Mouse (Mus musculus): Measurements from ENCODE around the gene Cnp. TPM values are rescaled to one million over a fixed set of nuclear protein-coding genes. Genes with fewer than 3 reads are reported as not detected.
A peak's percentile ranks its signal among the peaks of the same experiment; 100 is the strongest.

Cnp gene
- polyA plus RNA-seq, 1 experiment = 138 TPM

GRCm38 (mm10) chr11:100603813-100604212 lies 29.1 kb downstream of the Cnp start:
- DNase-seq = no peak
- Histone ChIP-seq H3K27me3 (ENCODE audit: control insufficient read depth, insufficient read depth, low read length) (no peaks in the 10 kb centered on the region), H3K27ac (ENCODE audit: control insufficient read depth, insufficient read depth, low read length) (no peak overlapping the region), H3K4me1 (replicated peaks; ENCODE audit: control insufficient read depth, insufficient read depth, low read length) (no peaks in the 10 kb centered on the region; the same call in 1 of the 2 replicates), H3K4me3 (ENCODE audit: control insufficient read depth, insufficient read depth, low read length) (no peak overlapping the region), H3K36me3 (ENCODE audit: control insufficient read depth, insufficient read depth, low read length) (peaks cover 28% of the 10 kb centered on the region)
- TF ChIP-seq POLR2A (IDR thresholded peaks at IDR 0.05; ENCODE audit: control insufficient read depth, extremely low read depth, insufficient read depth, low read length, poor library complexity) (no peak), CTCF (IDR thresholded peaks at IDR 0.05; ENCODE audit: borderline replicate concordance, control insufficient read depth, extremely low read depth, insufficient read depth, low read length, poor library complexity) (no peak)
- 88% methylated on average over 8 of the region's 8 CpGs for WGBS

GRCm38 (mm10) chr11:100604321-100605005 lies 29.8 kb downstream of the Cnp start:
- H3K27ac ChIP-seq (ENCODE audit: control insufficient read depth, insufficient read depth, low read length) = no peak overlapping the region
- no peak for TF ChIP-seq CTCF (IDR thresholded peaks at IDR 0.05; ENCODE audit: borderline replicate concordance, control insufficient read depth, extremely low read depth, insufficient read depth, low read length, poor library complexity)
- TF ChIP-seq POLR2A (IDR thresholded peaks at IDR 0.05; ENCODE audit: control insufficient read depth, extremely low read depth, insufficient read depth, low read length, poor library complexity) = no peak
- 95% methylated on average over 4 of the region's 4 CpGs for WGBS
- H3K4me3 ChIP-seq (ENCODE audit: control insufficient read depth, insufficient read depth, low read length) = no peak overlapping the region
- DNase-seq = no peak
- H3K36me3 ChIP-seq (ENCODE audit: control insufficient read depth, insufficient read depth, low read length) = peaks cover 21% of the 10 kb centered on the region
- H3K27me3 ChIP-seq (ENCODE audit: control insufficient read depth, insufficient read depth, low read length) = no peaks in the 10 kb centered on the region
- no peaks in the 10 kb centered on the region; the same call in 1 of the 2 replicates for H3K4me1 ChIP-seq (replicated peaks; ENCODE audit: control insufficient read depth, insufficient read depth, low read length)

- TF ChIP-seq POLR2A (IDR thresholded peaks at IDR 0.05; ENCODE audit: control insufficient read depth, extremely low read depth, insufficient read depth, low read length, poor library complexity) = no peak
- no peak for TF ChIP-seq CTCF (IDR thresholded peaks at IDR 0.05; ENCODE audit: borderline replicate concordance, control insufficient read depth, extremely low read depth, insufficient read depth, low read length, poor library complexity)
- Histone ChIP-seq H3K36me3 (ENCODE audit: control insufficient read depth, insufficient read depth, low read length) (peaks cover 13% of the 10 kb centered on the region), H3K27me3 (ENCODE audit: control insufficient read depth, insufficient read depth, low read length) (no peaks in the 10 kb centered on the region), H3K4me1 (replicated peaks; ENCODE audit: control insufficient read depth, insufficient read depth, low read length) (peaks cover 2% of the 10 kb centered on the region), H3K4me3 (ENCODE audit: control insufficient read depth, insufficient read depth, low read length) (no peak overlapping the region), H3K27ac (ENCODE audit: control insufficient read depth, insufficient read depth, low read length) (no peak overlapping the region)
- no peak for DNase-seq
- WGBS = 95% methylated on average over 10 of the region's 10 CpGs
Observed at GRCm38 (mm10) chr11:100605451-100605850, 30.7 kb downstream of the Cnp start.

- no peak for TF ChIP-seq CTCF (IDR thresholded peaks at IDR 0.05; ENCODE audit: borderline replicate concordance, control insufficient read depth, extremely low read depth, insufficient read depth, low read length, poor library complexity)
- TF ChIP-seq POLR2A (IDR thresholded peaks at IDR 0.05; ENCODE audit: control insufficient read depth, extremely low read depth, insufficient read depth, low read length, poor library complexity) = no peak
- no peak overlapping the region for H3K27ac ChIP-seq (ENCODE audit: control insufficient read depth, insufficient read depth, low read length)
- WGBS = 85% methylated on average over 6 of the region's 6 CpGs
- H3K4me3 ChIP-seq (ENCODE audit: control insufficient read depth, insufficient read depth, low read length) = no peak overlapping the region
- no peaks in the 10 kb centered on the region for H3K27me3 ChIP-seq (ENCODE audit: control insufficient read depth, insufficient read depth, low read length)
- peaks cover 2% of the 10 kb centered on the region for H3K4me1 ChIP-seq (replicated peaks; ENCODE audit: control insufficient read depth, insufficient read depth, low read length)
- 0 out of 2 replicates have a peak, but pooled peaks cover 3% of the 10 kb centered on the region for H3K36me3 ChIP-seq (ENCODE audit: control insufficient read depth, insufficient read depth, low read length)
- DNase-seq = no peak
Observed at GRCm38 (mm10) chr11:100607121-100607520, 32.4 kb downstream of the Cnp start.

GRCm38 (mm10) chr11:100608796-100609195 lies 34.1 kb downstream of the Cnp start:
- 66% methylated on average over 4 of the region's 4 CpGs for WGBS
- Histone ChIP-seq H3K4me3 (ENCODE audit: control insufficient read depth, insufficient read depth, low read length) (no peak overlapping the region), H3K4me1 (replicated peaks; ENCODE audit: control insufficient read depth, insufficient read depth, low read length) (peaks cover 2% of the 10 kb centered on the region), H3K27ac (ENCODE audit: control insufficient read depth, insufficient read depth, low read length) (no peak overlapping the region), H3K27me3 (ENCODE audit: control insufficient read depth, insufficient read depth, low read length) (no peaks in the 10 kb centered on the region), H3K36me3 (ENCODE audit: control insufficient read depth, insufficient read depth, low read length) (0 out of 2 replicates have a peak, but pooled peaks cover 3% of the 10 kb centered on the region)
- no peak for TF ChIP-seq CTCF (IDR thresholded peaks at IDR 0.05; ENCODE audit: borderline replicate concordance, control insufficient read depth, extremely low read depth, insufficient read depth, low read length, poor library complexity)
- no peak for TF ChIP-seq POLR2A (IDR thresholded peaks at IDR 0.05; ENCODE audit: control insufficient read depth, extremely low read depth, insufficient read depth, low read length, poor library complexity)
- no peak for DNase-seq

- H3K27ac ChIP-seq (ENCODE audit: control insufficient read depth, insufficient read depth, low read length) = peak overlapping the region; percentile 61; the same call in 1 of the 2 replicates
Observed at GRCm38 (mm10) chr11:100609355-100609996, 34.8 kb downstream of the Cnp start.

More at GRCm38 (mm10) chr11:100609355-100609996, 34.8 kb downstream of the Cnp start:
- WGBS = 92% methylated on average over 5 of the region's 5 CpGs
- Histone ChIP-seq H3K4me1 (replicated peaks; ENCODE audit: control insufficient read depth, insufficient read depth, low read length) (peaks cover 2% of the 10 kb centered on the region), H3K4me3 (ENCODE audit: control insufficient read depth, insufficient read depth, low read length) (no peak overlapping the region), H3K27me3 (ENCODE audit: control insufficient read depth, insufficient read depth, low read length) (no peaks in the 10 kb centered on the region), H3K36me3 (ENCODE audit: control insufficient read depth, insufficient read depth, low read length) (0 out of 2 replicates have a peak, but pooled peaks cover 3% of the 10 kb centered on the region)
- TF ChIP-seq POLR2A (IDR thresholded peaks at IDR 0.05; ENCODE audit: control insufficient read depth, extremely low read depth, insufficient read depth, low read length, poor library complexity) (no peak), CTCF (IDR thresholded peaks at IDR 0.05; ENCODE audit: borderline replicate concordance, control insufficient read depth, extremely low read depth, insufficient read depth, low read length, poor library complexity) (no peak)
- DNase-seq = no peak
